20 mouse cellular contexts compared by ENCODE assay signal in the genomic region with DNA sequence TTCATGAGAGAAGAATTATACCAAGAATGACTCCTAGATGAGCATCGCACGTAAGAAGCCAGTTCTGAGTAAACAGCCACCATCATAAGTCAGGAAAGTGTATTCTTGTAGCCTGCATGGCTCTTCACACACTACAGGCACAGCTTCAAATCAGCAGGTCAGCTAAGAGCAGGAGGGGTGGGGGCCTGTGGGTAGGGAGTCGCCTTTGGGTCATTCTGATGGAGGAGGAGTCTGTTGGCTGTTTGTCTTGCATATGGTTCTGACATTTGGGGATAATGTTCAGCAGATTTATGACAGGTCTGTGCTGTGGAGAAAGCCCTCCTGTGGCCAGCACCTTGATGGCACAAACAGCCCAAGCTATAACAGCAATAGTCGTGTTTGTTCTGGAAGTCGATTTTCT. TPM values are rescaled to one million over a fixed set of nuclear protein-coding genes. Genes with fewer than 3 reads are reported as not detected.
DNase-seq lines count a peak whose midpoint lies in the region; ATAC-seq lines count a peak whose summit lies in the region.
"Had no signal": no experiment of that assay in that cellular context is flagged by ENCODE, and none has a peak within 500 bp of the region (broad histone marks: within the 10 kb centered on the region; RNA-seq: fewer than 3 reads in every experiment).

No protein-coding gene starts in this region.

- no peak overlapping the region for H3K9ac ChIP-seq in neural tube, embryonic 11.5 days (ENCODE audit: low read length)
- H3K9ac ChIP-seq in hindbrain, embryonic 13.5 days, result 0 out of 2 replicates have a peak overlapping the region, but pooled peaks have one; percentile 0
- no peak overlapping the region for H3K9ac ChIP-seq in midbrain, embryonic 16.5 days (ENCODE audit: low read depth, low read length)
- H3K9ac ChIP-seq: embryonic facial prominence, embryonic 12.5 days; heart, embryonic 13.5 days; liver, embryonic 12.5 days had no signal

- H3K27ac ChIP-seq in neural tube, embryonic 11.5 days (ENCODE audit: low read depth, low read length), result peak overlapping the region; percentile 65; the same call in 1 of the 2 replicates
- H3K27ac ChIP-seq in hindbrain, embryonic 13.5 days, result peak overlapping the region; percentile 81
- H3K27ac ChIP-seq in midbrain, embryonic 16.5 days (ENCODE audit: low read length), result peak overlapping the region; percentile 68
- H3K27ac ChIP-seq: embryonic facial prominence, embryonic 12.5 days; heart, embryonic 13.5 days; liver, embryonic 12.5 days had no signal

- no peak overlapping the region for H3K4me2 ChIP-seq in neural tube, embryonic 11.5 days (ENCODE audit: low read depth)
- peak overlapping the region; percentile 25; the same call in 1 of the 2 replicates for H3K4me2 ChIP-seq in hindbrain, embryonic 13.5 days
- no peak overlapping the region for H3K4me2 ChIP-seq in midbrain, embryonic 16.5 days (ENCODE audit: low read length)
- H3K4me2 ChIP-seq: embryonic facial prominence, embryonic 12.5 days; heart, embryonic 13.5 days; liver, embryonic 12.5 days had no signal

- H3K9me3 ChIP-seq in neural tube, embryonic 11.5 days (ENCODE audit: control insufficient read depth, low read length), result no peaks in the 10 kb centered on the region
- H3K9me3 ChIP-seq in hindbrain, embryonic 13.5 days, result no peaks in the 10 kb centered on the region
- H3K9me3 ChIP-seq in midbrain, embryonic 16.5 days (replicated peaks; ENCODE audit: control insufficient read depth, low read length, poor library complexity, severe bottlenecking), result no peaks in the 10 kb centered on the region
- H3K9me3 ChIP-seq: embryonic facial prominence, embryonic 12.5 days; heart, embryonic 13.5 days; liver, embryonic 12.5 days; megakaryocyte, embryonic 14.5 days had no signal

- no peaks in the 10 kb centered on the region for H3K36me3 ChIP-seq in neural tube, embryonic 11.5 days (ENCODE audit: control insufficient read depth, insufficient read depth, low read length)
- H3K36me3 ChIP-seq in hindbrain, embryonic 13.5 days, result peaks cover 4% of the 10 kb centered on the region; the same call in 1 of the 2 replicates
- no peaks in the 10 kb centered on the region for H3K36me3 ChIP-seq in midbrain, embryonic 16.5 days (ENCODE audit: control insufficient read depth, insufficient read depth, low read length)
- H3K36me3 ChIP-seq: heart, embryonic 13.5 days; liver, embryonic 12.5 days had no signal

- WGBS in neural tube, embryonic 11.5 days, result 54% methylated on average over 5 of the region's 5 CpGs
- WGBS in hindbrain, embryonic 13.5 days, result 52% methylated on average over 5 of the region's 5 CpGs
- WGBS in midbrain, embryonic 16.5 days, result 68% methylated on average over 5 of the region's 5 CpGs

- no peak for DNase-seq in neural tube, embryonic 11.5 days (ENCODE audit: low spot score)
- no peak for DNase-seq in neural tube, embryonic 10.5 days (ENCODE audit: extremely low spot score, low spot score)
- no peak for DNase-seq in cerebellum, postnatal 14 days
- no peak for DNase-seq in liver
- DNase-seq in thymus, postnatal 14 days, result no peak
- DNase-seq: adrenal gland, adult 2 months; cerebellum, adult 8-10 months; gastrocnemius, postnatal 36 days; kidney, adult 9 months; kidney, postnatal 25 days; lung, adult 2 months had no signal

- ATAC-seq in neural tube, embryonic 11.5 days (ENCODE audit: insufficient read depth, low FRiP score, low TSS enrichment), result peak; percentile 62; the same call in 1 of the 2 replicates
- ATAC-seq in hindbrain, embryonic 13.5 days (ENCODE audit: low FRiP score), result peak; percentile 20; the same call in 1 of the 2 replicates
- peak; percentile 39; the same call in 1 of the 2 replicates for ATAC-seq in midbrain, embryonic 16.5 days
- ATAC-seq: liver, embryonic 12.5 days had no signal

- no peaks in the 10 kb centered on the region for H3K27me3 ChIP-seq in neural tube, embryonic 11.5 days (ENCODE audit: control insufficient read depth, insufficient read depth, low read length)
- no peaks in the 10 kb centered on the region for H3K27me3 ChIP-seq in hindbrain, embryonic 13.5 days
- no peaks in the 10 kb centered on the region for H3K27me3 ChIP-seq in midbrain, embryonic 16.5 days (ENCODE audit: control insufficient read depth, insufficient read depth, low read depth, low read length)
- H3K27me3 ChIP-seq: embryonic facial prominence, embryonic 12.5 days; heart, embryonic 13.5 days; liver, embryonic 12.5 days; megakaryocyte, embryonic 14.5 days had no signal

- H3K4me1 ChIP-seq in neural tube, embryonic 11.5 days (ENCODE audit: control insufficient read depth, insufficient read depth, low read length), result peaks cover 16% of the 10 kb centered on the region
- H3K4me1 ChIP-seq in hindbrain, embryonic 13.5 days (replicated peaks), result peaks cover 33% of the 10 kb centered on the region
- peaks cover 15% of the 10 kb centered on the region for H3K4me1 ChIP-seq in midbrain, embryonic 16.5 days (ENCODE audit: control insufficient read depth, insufficient read depth, low read length)
- H3K4me1 ChIP-seq: liver, embryonic 12.5 days; megakaryocyte, embryonic 14.5 days had no signal

- H3K4me3 ChIP-seq in neural tube, embryonic 11.5 days (ENCODE audit: low read depth, low read length), result no peak overlapping the region
- H3K4me3 ChIP-seq in hindbrain, embryonic 13.5 days, result no peak overlapping the region
- H3K4me3 ChIP-seq in midbrain, embryonic 16.5 days (ENCODE audit: low read depth, low read length), result no peak overlapping the region
- H3K4me3 ChIP-seq: embryonic facial prominence, embryonic 12.5 days; heart, embryonic 13.5 days; liver, embryonic 12.5 days; megakaryocyte, embryonic 14.5 days; myocyte had no signal

RNA-seq across cellular contexts. Expression of gene Abcg8, which starts 19.9 kb away (rescaled TPM):
- polyA plus RNA-seq in neural tube, embryonic 11.5 days (2014; fragmentation: Nextera tagmentation; extraction: Ambion mirVana), result not detected in 2 replicates
- polyA plus RNA-seq in hindbrain, embryonic 13.5 days (2015; fragmentation: Nextera tagmentation; extraction: Ambion mirVana), result 0.13 and 0.19 TPM in 2 replicates
- polyA plus RNA-seq in midbrain, embryonic 16.5 days (2015; fragmentation: Nextera tagmentation; extraction: Ambion mirVana), result 0.08 TPM in 1 of 2 replicates, not detected in the other
- polyA plus RNA-seq: cortical plate, adult 2 months; heart, embryonic 13.5 days; intestine, embryonic 14.5 days had no signal

RNA-seq across cellular contexts. Expression of gene Abcg5, which starts 26.6 kb away (rescaled TPM):
- polyA plus RNA-seq in neural tube, embryonic 11.5 days (2014; fragmentation: Nextera tagmentation; extraction: Ambion mirVana), result 0.16 and 0.52 TPM in 2 replicates
- 3.2 and 7.7 TPM in 2 replicates for polyA plus RNA-seq in hindbrain, embryonic 13.5 days (2015; fragmentation: Nextera tagmentation; extraction: Ambion mirVana)
- 1.5 and 2.7 TPM in 2 replicates for polyA plus RNA-seq in midbrain, embryonic 16.5 days (2015; fragmentation: Nextera tagmentation; extraction: Ambion mirVana)
- polyA plus RNA-seq: myocyte had no signal

RNA-seq across cellular contexts. Expression of gene Dync2li1, which starts 29.9 kb away (rescaled TPM):
- polyA plus RNA-seq in neural tube, embryonic 11.5 days (2014; fragmentation: Nextera tagmentation; extraction: Ambion mirVana), result 29.6 and 30.4 TPM in 2 replicates
- polyA plus RNA-seq in hindbrain, embryonic 13.5 days (2015; fragmentation: Nextera tagmentation; extraction: Ambion mirVana), result 33.2 and 36.9 TPM in 2 replicates
- 38.8 and 40.6 TPM in 2 replicates for polyA plus RNA-seq in midbrain, embryonic 16.5 days (2015; fragmentation: Nextera tagmentation; extraction: Ambion mirVana)
